Mouse (Mus musculus) ES-E14 (cell line): ENCODE data around the gene Col3a1. TPM values are rescaled to one million over a fixed set of nuclear protein-coding genes. Genes with fewer than 3 reads are reported as not detected.

Experiments
- DNase-seq: peaks from one replicate; pipeline ENCODE4 v3.0.0-alpha.2; 2013; ENCODE audit warnings: low read depth, low spot score
- H3K27ac ChIP-seq: 2 replicates; pipeline ENCODE4 v1.5.1; 2012; ENCODE audit warnings: low read depth, mild to moderate bottlenecking, low read length, moderate library complexity, mixed read lengths; ENCODE audit not compliant: poor library complexity, insufficient read depth, severe bottlenecking
- H3K36me3 ChIP-seq: 2 replicates; pipeline ENCODE4 v1.6.1; 2012; ENCODE audit warnings: mild to moderate bottlenecking, low read length, moderate library complexity, mixed read lengths; ENCODE audit not compliant: control insufficient read depth, poor library complexity, insufficient read depth, severe bottlenecking
- H3K4me1 ChIP-seq, 2 experiments: fragments of 150-350 bp in 1 of 2; sonication (generic) in 1 of 2; 2 replicates each; pipeline ENCODE4 v1.6.1; 2012; ENCODE audit warnings: low read length in 2 of 2, mild to moderate bottlenecking in 1 of 2, mixed read lengths in 1 of 2; ENCODE audit not compliant: control insufficient read depth in 2 of 2, insufficient read depth in 2 of 2, poor library complexity in 1 of 2
- H3K4me3 ChIP-seq, 2 experiments: fragments of 150-350 bp in 1 of 2; sonication (generic) in 1 of 2; 2 replicates each; pipeline ENCODE4 v1.5.1; 2012; ENCODE audit warnings: low read length in 2 of 2, low read depth in 1 of 2, mild to moderate bottlenecking in 1 of 2, mixed read lengths in 1 of 2; ENCODE audit not compliant: insufficient read depth in 1 of 2, poor library complexity in 1 of 2, severe bottlenecking in 1 of 2
- H3K9ac ChIP-seq: 2 replicates; pipeline ENCODE4 v1.6.1; 2012; ENCODE audit warnings: low read depth, mild to moderate bottlenecking, low read length, mixed read lengths; ENCODE audit not compliant: poor library complexity, insufficient read depth, severe bottlenecking
- H3K9me3 ChIP-seq: fragments of 150-350 bp; sonication (generic); 2 replicates; pipeline ENCODE4 v1.6.1; 2012; ENCODE audit warnings: low read depth, mild to moderate bottlenecking, low read length; ENCODE audit not compliant: control insufficient read depth, insufficient read depth
- CHD2 ChIP-seq: IDR thresholded peaks from 2 replicates; pipeline ENCODE4 v1.6.1; 2014; ENCODE audit warnings: mild to moderate bottlenecking, low read depth, low read length, inconsistent platforms
- HCFC1 ChIP-seq: IDR thresholded peaks from 2 replicates; pipeline ENCODE4 v1.6.1; 2012; ENCODE audit warnings: low read length, inconsistent platforms, borderline replicate concordance; ENCODE audit not compliant: insufficient read depth
- MAFK ChIP-seq: IDR thresholded peaks from 2 replicates; pipeline ENCODE4 v1.6.1; 2014; ENCODE audit warnings: mild to moderate bottlenecking, low read depth, low read length, inconsistent platforms; ENCODE audit not compliant: insufficient read depth
- ZC3H11A ChIP-seq: IDR thresholded peaks from 2 replicates; pipeline ENCODE4 v1.6.1; 2012; ENCODE audit warnings: low read depth, mild to moderate bottlenecking, inconsistent platforms, low read length, borderline replicate concordance
- ZNF384 ChIP-seq: IDR thresholded peaks from 2 replicates; pipeline ENCODE4 v1.6.1; 2012; ENCODE audit warnings: low read depth, low read length, inconsistent platforms
- in situ Hi-C, 2 experiments: fragments of 600-800 bp; cut with MboI; formaldehyde crosslinking; loops; one replicate each; pipeline ENCODE4 v1.15.1; 2025; ENCODE audit warnings: low sequenced_read_pairs in 2 of 2, inconsistent platforms in 1 of 2; ENCODE audit not compliant: unreplicated experiment in 2 of 2
- total RNA-seq: library from RNA; depleted of rRNA; stranded (reverse); fragments of 300-350 nt; gene quantifications from 2 replicates; pipeline ENCODE4 v1.2.3, GENCODE M21; 2012

Col3a1 gene
- total RNA-seq, 1 experiment = 46.2 TPM

DNA sequence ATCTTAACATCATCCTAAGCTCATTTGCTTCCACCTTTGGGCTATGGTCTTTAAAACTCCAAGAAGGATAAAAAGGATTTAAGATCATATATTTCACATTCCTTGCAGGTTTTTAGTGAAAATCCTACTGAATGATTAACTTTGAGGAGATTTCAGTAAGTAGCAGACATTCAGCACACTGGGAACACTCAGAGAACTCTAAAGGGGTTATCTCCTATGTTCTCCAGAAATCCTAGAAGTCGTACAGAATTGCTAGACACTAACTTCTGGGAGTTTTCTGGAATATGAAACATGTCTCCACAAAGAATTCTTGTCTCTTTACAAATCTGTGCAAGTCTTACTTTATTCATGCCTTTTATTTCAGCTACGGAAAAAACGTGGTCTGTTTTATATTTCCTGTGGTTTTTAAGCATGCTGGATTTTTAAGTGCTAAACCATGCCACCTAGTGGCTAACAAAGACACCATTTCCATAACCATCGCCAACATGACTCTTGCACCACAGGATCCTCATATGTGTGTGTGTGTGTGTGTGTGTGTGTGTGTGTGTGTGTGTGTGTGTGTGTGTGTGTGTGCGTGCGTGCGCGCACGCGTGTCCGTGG lies 2.5 kb downstream of the Col3a1 start:
- DNase-seq = peak; percentile 15

DNA sequence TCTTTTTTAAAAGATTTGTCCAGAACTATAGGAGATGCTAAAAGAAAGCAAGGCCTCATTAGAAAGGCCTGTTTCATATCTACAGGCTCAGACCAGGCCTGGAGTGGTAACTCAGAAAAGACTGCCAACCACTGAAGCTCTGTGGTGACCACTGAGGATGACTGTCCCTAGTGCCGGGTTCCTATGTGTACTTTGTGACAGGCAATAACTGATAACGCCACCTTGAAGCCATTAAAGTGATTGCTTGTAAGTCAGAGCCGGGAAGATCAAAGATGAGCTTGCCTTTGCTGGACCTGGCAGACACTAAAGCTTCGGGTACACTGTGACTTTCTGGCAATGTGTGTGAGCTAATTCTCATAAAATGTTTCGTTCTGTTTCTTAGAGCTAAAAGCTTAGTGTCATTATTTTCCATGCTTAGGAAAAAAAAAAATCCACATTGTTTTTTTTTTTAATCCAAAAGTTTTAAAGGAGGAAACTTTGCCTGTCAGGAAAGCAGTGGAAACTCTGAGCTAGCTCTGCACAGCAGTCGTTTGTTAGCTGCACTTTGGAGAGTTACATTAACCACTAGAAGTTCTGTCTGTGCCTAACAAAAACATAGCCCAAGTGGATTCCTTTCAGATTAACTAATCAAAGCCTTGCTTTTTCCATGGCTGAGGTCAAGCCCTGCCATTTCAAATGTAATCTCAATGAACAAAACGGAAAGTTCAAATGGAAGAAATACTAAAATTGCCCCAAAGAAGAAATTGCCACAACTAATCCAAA lies 4.6 kb downstream of the Col3a1 start:
- H3K4me1 ChIP-seq = no peaks in the 10 kb centered on the region
- no peak overlapping the region for H3K9ac ChIP-seq
- H3K27ac ChIP-seq = no peak overlapping the region
- in situ Hi-C loops = loop anchor here in 1 of 2 experiments (25.0 kb wide), 1 partner anchor 554 kb away; no protein-coding TSS in a partner anchor
- H3K9me3 ChIP-seq = no peaks in the 10 kb centered on the region
- no peak overlapping the region for H3K4me3 ChIP-seq
- no peaks in the 10 kb centered on the region for H3K36me3 ChIP-seq
- no peak for DNase-seq
- TF ChIP-seq HCFC1 (no peak), MAFK (no peak), CHD2 (no peak), ZNF384 (no peak), ZC3H11A (no peak)

More for the DNA sequence above, 2.5 kb downstream of the Col3a1 start:
- Histone ChIP-seq H3K27ac (no peak overlapping the region), H3K4me3 (no peak overlapping the region), H3K4me1 (no peaks in the 10 kb centered on the region), H3K9ac (no peak overlapping the region), H3K36me3 (no peaks in the 10 kb centered on the region), H3K9me3 (no peaks in the 10 kb centered on the region)
- peak; percentile 49; the same call in 1 of the 2 replicates for TF ChIP-seq ZC3H11A
- no peak for TF ChIP-seq CHD2
- in situ Hi-C loops = loop anchor here in 1 of 2 experiments (25.0 kb wide), 1 partner anchor 551 kb away; no protein-coding TSS in a partner anchor

DNA sequence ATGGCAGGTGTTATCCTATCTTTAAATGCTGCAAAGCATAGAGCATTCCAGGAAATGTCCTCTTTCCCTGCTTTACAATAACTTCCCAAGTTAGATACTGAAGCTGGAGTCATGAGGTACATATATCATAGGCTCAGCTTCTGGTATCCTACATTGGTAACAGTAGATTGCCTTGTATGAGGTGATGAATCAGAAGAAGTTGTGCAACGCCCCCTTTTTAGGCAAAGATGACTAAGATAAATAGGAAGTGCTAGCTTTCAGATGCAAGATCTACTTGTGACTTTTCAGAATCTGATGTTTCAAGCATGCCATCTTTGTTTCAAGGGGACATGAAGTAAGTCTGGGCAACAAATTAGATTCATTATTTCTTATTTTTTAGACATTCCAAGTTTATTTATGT lies 6.9 kb downstream of the Col3a1 start:
- Histone ChIP-seq H3K4me3 (no peak overlapping the region), H3K27ac (no peak overlapping the region), H3K9ac (no peak overlapping the region), H3K4me1 (no peaks in the 10 kb centered on the region), H3K9me3 (no peaks in the 10 kb centered on the region), H3K36me3 (no peaks in the 10 kb centered on the region)
- in situ Hi-C loops = loop anchor here in 1 of 2 experiments (25.0 kb wide), 1 partner anchor 556 kb away; no protein-coding TSS in a partner anchor
- TF ChIP-seq MAFK (no peak), ZC3H11A (no peak), HCFC1 (no peak), ZNF384 (no peak), CHD2 (no peak)
- no peak for DNase-seq

DNA sequence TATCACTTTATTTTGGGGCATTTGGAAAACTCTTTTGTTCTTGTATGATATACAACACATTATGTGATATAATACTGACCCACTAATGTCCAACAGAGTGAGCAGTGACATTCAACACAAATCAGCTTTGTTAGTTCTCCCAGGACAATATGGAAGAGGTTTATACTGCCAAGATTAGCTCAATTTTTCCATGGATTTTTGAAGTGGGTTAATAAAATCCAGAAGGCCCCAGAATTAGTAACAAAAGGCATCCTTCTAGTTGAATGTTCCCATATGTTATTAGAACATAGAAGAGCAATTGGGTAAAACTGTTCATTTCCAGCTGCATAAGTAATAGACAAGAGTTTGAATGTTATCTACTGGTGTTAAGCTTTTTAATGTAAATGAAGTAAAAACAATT lies 9.5 kb downstream of the Col3a1 start:
- Histone ChIP-seq H3K36me3 (no peaks in the 10 kb centered on the region), H3K4me3 (no peak overlapping the region), H3K9me3 (no peaks in the 10 kb centered on the region), H3K9ac (no peak overlapping the region), H3K4me1 (no peaks in the 10 kb centered on the region), H3K27ac (no peak overlapping the region)
- no peak for TF ChIP-seq HCFC1
- TF ChIP-seq MAFK = no peak
- TF ChIP-seq ZNF384 = no peak
- TF ChIP-seq CHD2 = no peak
- TF ChIP-seq ZC3H11A = no peak
- in situ Hi-C loops = loop anchor here in 1 of 2 experiments (25.0 kb wide), 1 partner anchor 559 kb away; no protein-coding TSS in a partner anchor
- DNase-seq = no peak
